Mouse (Mus musculus) heart, embryonic 12.5 days (tissue): ENCODE results near the gene Hmbs. TPM values are rescaled to one million over a fixed set of nuclear protein-coding genes. Genes with fewer than 3 reads are reported as not detected.
"Not testable (repeated sequence)": the region's sequence is repeated elsewhere in the genome, so short reads cannot be mapped to it uniquely, and the experiment has no call there.

Experiments
- ATAC-seq: fragments of 200-750 bp; cut with Nextera tagmentation; 2 replicates; pipeline ENCODE4 v1.8.0; 2017; ENCODE audit warnings: moderate TSS enrichment, moderate library complexity; ENCODE audit not compliant: insufficient number of reproducible peaks, low FRiP score
- H3K27ac ChIP-seq: fragments of 300-500 bp; sonication (generic); 2 replicates; pipeline ENCODE4 v1.5.1; 2016; ENCODE audit warnings: mild to moderate bottlenecking, moderate library complexity; ENCODE audit not compliant: poor library complexity, severe bottlenecking
- H3K27me3 ChIP-seq: fragments of 300-500 bp; sonication (generic); replicated peaks from 2 replicates; pipeline ENCODE4 v1.6.1; 2016; ENCODE audit warnings: mild to moderate bottlenecking, moderate library complexity
- H3K36me3 ChIP-seq: fragments of 300-500 bp; sonication (generic); 2 replicates; pipeline ENCODE4 v1.6.1; 2016; ENCODE audit warnings: mild to moderate bottlenecking, moderate library complexity
- H3K4me1 ChIP-seq: fragments of 300-500 bp; sonication (generic); replicated peaks from 2 replicates; pipeline ENCODE4 v1.6.1; 2016; ENCODE audit warnings: mild to moderate bottlenecking
- H3K4me2 ChIP-seq: fragments of 300-500 bp; sonication (generic); 2 replicates; pipeline ENCODE4 v1.6.1; 2016; ENCODE audit warnings: mild to moderate bottlenecking, moderate library complexity
- H3K4me3 ChIP-seq: fragments of 300-500 bp; sonication (generic); 2 replicates; pipeline ENCODE4 v1.5.1; 2016; ENCODE audit warnings: mild to moderate bottlenecking
- H3K9ac ChIP-seq: fragments of 300-500 bp; sonication (generic); 2 replicates; pipeline ENCODE4 v1.6.1; 2016; ENCODE audit warnings: mild to moderate bottlenecking, moderate library complexity
- H3K9me3 ChIP-seq: fragments of 300-500 bp; sonication (generic); replicated peaks from 2 replicates; pipeline ENCODE4 v1.6.1; 2016; ENCODE audit warnings: mild to moderate bottlenecking, moderate library complexity
- WGBS: fragments of 180-500 bp; shearing (Covaris S2); methylation state at CpG from one replicate; pipeline ENCODE4 v1.1.7; 2016; 5-methylcytosine and 5-hydroxymethylcytosine counted together
- polyA plus RNA-seq: library from polyadenylated mRNA; unstranded; fragments of >200 nt; fragmentation: Nextera tagmentation; extraction: Ambion mirVana; gene quantifications from 2 replicates; pipeline ENCODE4 v1.2.1, GENCODE M21; 2016

The Hmbs gene
- polyA plus RNA-seq, 1 experiment from 2014 or later, result 176 TPM

DNA sequence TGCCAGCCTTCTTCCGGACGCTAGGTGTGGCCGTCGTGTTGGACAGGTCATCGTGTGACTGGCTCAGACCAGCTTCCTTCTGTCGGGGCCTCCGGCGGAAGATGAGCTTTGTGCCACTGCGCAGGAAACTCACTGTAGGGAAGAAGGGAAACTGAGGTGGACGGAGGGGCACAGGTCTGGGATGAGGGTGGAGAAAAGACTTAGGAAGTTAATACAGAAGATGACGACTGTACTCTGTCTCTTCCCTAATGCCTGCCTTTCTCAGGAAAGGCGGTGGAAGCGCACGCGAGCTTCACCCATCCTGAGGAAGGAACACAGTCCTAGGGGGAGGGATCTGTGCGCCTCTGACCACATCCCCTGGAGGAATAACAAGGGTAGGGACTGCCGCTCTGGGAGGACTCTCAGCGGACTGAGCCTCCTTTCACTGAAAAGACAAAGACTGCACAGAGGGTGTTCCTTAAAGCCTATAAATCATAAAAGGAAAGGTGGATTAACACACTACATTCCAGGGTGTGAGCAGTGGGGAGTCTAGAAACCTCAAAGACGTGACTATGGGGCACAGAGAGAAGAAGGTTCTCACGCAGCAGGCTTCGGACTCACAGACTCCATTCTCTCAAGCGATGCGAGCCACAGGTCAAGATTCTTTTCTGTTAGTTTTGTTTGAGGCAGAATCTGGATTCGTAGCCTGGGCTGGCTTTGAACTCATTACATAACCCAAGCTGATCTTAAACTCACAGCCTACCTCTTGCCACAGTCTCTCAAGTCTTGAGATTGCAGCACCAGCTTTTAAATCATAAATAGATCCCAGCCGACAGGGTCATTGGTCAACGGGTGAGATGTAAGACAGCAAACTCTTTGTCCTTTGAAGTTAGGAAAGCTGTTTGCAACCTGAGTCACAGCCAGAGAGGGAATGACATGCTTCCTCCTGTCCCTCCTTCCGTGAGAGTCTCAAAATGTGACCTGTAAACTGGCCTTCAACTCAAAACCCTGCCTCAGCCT is 32.6 kb downstream of the Hmbs start:
- Histone ChIP-seq H3K27ac (no peak overlapping the region), H3K36me3 (peaks cover 40% of the 10 kb centered on the region), H3K9ac (peak overlapping the region; percentile 16; the same call in 1 of the 2 replicates), H3K4me2 (peak overlapping the region; percentile 46), H3K9me3 (no peaks in the 10 kb centered on the region), H3K4me1 (peaks cover 13% of the 10 kb centered on the region), H3K27me3 (no peaks in the 10 kb centered on the region), H3K4me3 (peak overlapping the region; percentile 2; the same call in 1 of the 2 replicates)
- peak; percentile 60; the same call in 1 of the 2 replicates for ATAC-seq
- WGBS, result 16% methylated on average over 27 of the region's 27 CpGs

DNA sequence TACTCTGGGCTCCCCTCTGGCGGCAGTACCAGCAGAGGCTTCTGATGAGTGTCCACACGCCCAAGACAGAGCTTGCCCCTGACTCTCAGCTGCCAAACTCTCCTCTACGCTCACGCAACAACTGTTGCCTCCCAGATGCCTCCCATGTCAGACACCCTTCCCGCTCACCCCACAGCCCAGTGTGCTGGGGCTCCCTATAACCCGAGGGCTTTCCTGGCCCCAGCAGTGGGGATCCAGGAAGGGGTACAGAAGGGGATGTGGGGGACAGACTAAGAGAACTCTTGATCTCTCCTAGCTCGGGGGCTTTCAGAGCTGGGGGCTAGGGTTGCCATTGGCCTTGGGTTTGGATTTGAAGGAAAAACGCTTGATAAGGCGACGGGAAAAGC is 33.3 kb downstream of the Hmbs start:
- H3K27ac ChIP-seq, result no peak overlapping the region
- H3K9me3 ChIP-seq, result no peaks in the 10 kb centered on the region
- no peak overlapping the region for H3K4me3 ChIP-seq
- peaks cover 13% of the 10 kb centered on the region for H3K4me1 ChIP-seq
- peak overlapping the region; percentile 16; the same call in 1 of the 2 replicates for H3K9ac ChIP-seq
- peak overlapping the region; percentile 46 for H3K4me2 ChIP-seq
- no peaks in the 10 kb centered on the region for H3K27me3 ChIP-seq
- WGBS, result 26% methylated on average over 10 of the region's 10 CpGs
- ATAC-seq, result no peak
- peaks cover 33% of the 10 kb centered on the region for H3K36me3 ChIP-seq

DNA sequence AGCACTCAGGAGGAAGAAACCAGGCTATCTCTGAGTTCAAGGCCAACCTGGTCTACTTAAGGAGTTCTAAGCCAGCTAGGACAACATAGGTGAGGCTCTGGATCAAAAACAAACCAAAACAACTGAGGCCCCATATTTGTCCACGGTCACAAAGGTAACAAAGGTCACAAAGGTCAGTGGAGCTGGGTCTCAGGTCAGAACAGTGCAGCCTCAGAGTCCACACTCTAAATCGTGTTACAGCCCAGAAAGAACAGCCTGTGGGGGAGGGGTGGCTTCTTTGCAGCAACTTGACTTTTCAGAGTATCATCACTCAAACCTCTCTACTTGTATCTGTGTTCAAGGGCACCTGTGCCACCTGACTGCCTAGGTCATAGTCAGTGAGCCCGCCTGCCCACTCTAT is 34.3 kb downstream of the Hmbs start:
- peaks cover 23% of the 10 kb centered on the region for H3K36me3 ChIP-seq
- no peak overlapping the region for H3K9ac ChIP-seq
- WGBS, result 69% methylated on average over 3 of the region's 3 CpGs
- H3K27me3 ChIP-seq, result no peaks in the 10 kb centered on the region
- no peak overlapping the region for H3K27ac ChIP-seq
- no peak for ATAC-seq
- no peaks in the 10 kb centered on the region for H3K9me3 ChIP-seq
- no peak overlapping the region for H3K4me3 ChIP-seq
- H3K4me1 ChIP-seq, result peaks cover 15% of the 10 kb centered on the region
- no peak overlapping the region for H3K4me2 ChIP-seq

DNA sequence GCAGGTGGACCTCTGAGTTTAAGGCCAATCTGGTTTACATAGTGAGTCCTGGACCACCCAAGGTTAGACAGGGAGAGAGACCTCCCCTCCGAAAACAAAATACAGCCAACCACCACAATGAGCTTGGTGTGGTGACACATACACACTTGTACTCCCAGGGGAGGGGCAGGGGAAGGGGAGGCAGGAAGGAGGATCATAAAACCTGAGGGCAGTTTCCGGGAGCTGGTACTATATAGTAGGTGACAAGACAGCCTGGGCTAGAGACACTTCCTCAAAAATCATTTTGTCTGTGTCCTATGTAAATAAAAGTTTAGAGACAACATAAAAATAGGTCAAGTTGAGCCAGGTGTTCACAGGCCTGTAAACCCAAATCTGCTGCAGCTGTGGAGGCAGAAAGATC is 36.8 kb downstream of the Hmbs start:
- Histone ChIP-seq H3K4me2 (no peak overlapping the region), H3K9me3 (no peaks in the 10 kb centered on the region), H3K36me3 (peaks cover 6% of the 10 kb centered on the region), H3K4me1 (peaks cover 28% of the 10 kb centered on the region), H3K4me3 (no peak overlapping the region), H3K9ac (no peak overlapping the region), H3K27me3 (no peaks in the 10 kb centered on the region), H3K27ac (no peak overlapping the region)
- 90% methylated on average over 2 of the region's 2 CpGs for whole genome bisulfite sequencing
- ATAC-seq, result no peak

DNA sequence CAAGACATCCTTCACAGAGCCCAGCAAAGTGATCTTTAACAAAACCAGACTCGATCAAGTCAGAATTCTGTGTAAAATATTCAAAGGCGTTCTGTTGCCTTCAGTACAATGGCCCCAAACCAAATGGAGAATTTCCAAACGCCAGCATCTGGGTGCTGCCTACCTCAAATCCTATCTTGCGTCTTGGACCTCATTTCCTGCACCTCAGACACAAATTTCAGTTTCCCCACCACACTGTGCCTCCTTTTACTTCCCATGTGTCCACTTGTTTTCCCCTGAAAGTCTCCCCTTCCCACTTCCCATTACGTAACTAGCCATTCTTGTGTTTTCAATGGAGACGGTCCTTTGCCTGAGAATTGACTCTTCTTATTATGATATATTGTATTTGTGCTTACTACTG is 37.5 kb downstream of the Hmbs start:
- Histone ChIP-seq H3K4me2 (no peak overlapping the region), H3K4me3 (no peak overlapping the region), H3K9me3 (no peaks in the 10 kb centered on the region), H3K4me1 (peaks cover 25% of the 10 kb centered on the region), H3K27me3 (no peaks in the 10 kb centered on the region), H3K9ac (no peak overlapping the region), H3K27ac (no peak overlapping the region), H3K36me3 (peaks cover 13% of the 10 kb centered on the region)
- ATAC-seq, result no peak
- WGBS, result 85% methylated on average over 6 of the region's 6 CpGs

DNA sequence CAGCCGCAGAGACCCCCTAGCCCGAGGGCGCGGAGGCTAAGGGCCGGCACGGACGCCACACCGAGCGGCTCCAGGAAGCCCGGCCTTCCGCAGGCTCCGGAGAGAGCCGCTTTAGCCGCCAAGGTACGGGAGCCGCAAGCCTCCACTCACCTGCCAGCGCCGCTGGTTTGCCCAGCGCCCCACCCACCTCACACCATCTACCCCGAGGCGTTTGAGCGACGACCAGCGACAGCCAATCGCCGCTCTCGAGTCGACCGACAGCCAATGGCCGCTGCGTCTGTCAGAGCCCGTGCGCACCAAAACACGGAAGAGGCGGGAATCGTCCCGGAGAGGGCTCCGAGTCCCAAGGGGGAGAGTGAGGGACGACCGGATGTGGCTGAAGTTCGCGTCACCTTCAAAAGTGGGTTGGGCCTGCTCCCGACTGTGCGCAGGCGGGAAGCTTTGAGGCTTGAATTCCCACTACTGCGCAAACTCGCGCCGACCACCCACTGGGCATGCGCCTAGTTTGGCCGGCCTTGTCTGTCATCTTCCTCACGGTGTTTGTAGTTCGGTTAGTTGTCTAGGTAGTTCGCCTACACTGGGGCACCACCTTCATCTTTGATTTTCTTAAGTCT is 38.5 kb downstream of the Hmbs start, which contains the start of gene Hinfp:
Gene Hinfp, minus strand, starts transcription at position 206 of the 614 bp plus-strand sequence.
- Histone ChIP-seq H3K4me1 (peaks cover 16% of the 10 kb centered on the region), H3K9ac (peak within 1 kb of the TSS; percentile 99), H3K36me3 (peaks cover 22% of the 10 kb centered on the region), H3K4me3 (peak within 1 kb of the TSS; percentile 97), H3K27me3 (no peaks in the 10 kb centered on the region), H3K4me2 (peak within 1 kb of the TSS; percentile 87), H3K27ac (peak within 1 kb of the TSS; percentile 89), H3K9me3 (no peaks in the 10 kb centered on the region)
- peak; percentile 100 for ATAC-seq
- under 1% methylated on average over 54 of the region's 54 CpGs for WGBS

DNA sequence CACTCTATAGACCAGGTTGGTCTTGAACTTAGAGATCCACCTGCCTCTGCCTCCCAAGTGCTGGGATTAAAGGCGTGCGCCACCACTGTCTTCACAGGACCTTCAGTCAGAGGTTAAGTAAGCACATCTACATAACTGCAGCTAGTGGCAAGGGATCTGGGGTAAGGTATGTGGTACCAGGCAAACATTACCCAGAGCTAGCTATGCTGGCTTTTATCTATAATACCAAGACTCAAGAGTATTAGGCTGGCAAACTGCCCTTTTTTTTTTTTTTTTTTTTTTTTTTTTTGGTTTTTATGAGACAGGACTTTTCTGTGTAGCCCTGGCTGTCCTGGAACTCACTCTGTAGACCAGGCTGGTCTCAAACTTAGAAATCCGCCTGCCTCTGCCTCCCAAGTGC is 44.0 kb downstream of the Hmbs start:
- not testable (repeated sequence) for H3K9me3 ChIP-seq, H3K4me2 ChIP-seq, ATAC-seq, H3K9ac ChIP-seq, H3K27me3 ChIP-seq, H3K4me3 ChIP-seq, H3K27ac ChIP-seq
- Histone ChIP-seq H3K36me3 (peaks cover 74% of the 10 kb centered on the region), H3K4me1 (peaks cover 14% of the 10 kb centered on the region)
- WGBS, result 97% methylated on average over 3 of the region's 3 CpGs

DNA sequence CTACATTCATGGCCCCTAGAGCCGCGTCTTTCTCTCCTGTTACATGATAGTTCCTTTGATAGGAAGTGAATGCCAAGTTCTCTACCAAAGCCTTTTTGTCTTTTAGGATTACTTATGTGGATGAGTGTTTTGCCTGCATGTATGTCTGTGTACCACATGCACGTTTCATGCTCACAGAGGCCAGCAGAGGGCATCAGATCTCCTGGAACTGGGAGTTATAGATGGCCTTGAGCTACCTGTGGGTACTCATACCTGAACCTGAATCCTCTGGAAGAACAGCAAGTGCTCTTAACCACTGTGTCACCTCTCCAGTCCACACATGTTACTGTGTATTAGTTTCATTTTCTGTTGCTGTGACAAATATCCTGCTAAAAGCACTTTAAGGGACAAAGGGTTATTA is 51.5 kb downstream of the Hmbs start:
- no peak for ATAC-seq
- H3K4me3 ChIP-seq, result no peak overlapping the region
- peaks cover 9% of the 10 kb centered on the region for H3K27me3 ChIP-seq
- no peak overlapping the region for H3K27ac ChIP-seq
- peaks cover 69% of the 10 kb centered on the region for H3K36me3 ChIP-seq
- peaks cover 12% of the 10 kb centered on the region for H3K4me1 ChIP-seq
- WGBS, result 77% methylated on average over 3 of the region's 3 CpGs
- no peaks in the 10 kb centered on the region for H3K9me3 ChIP-seq
- H3K9ac ChIP-seq, result no peak overlapping the region
- no peak overlapping the region for H3K4me2 ChIP-seq

DNA sequence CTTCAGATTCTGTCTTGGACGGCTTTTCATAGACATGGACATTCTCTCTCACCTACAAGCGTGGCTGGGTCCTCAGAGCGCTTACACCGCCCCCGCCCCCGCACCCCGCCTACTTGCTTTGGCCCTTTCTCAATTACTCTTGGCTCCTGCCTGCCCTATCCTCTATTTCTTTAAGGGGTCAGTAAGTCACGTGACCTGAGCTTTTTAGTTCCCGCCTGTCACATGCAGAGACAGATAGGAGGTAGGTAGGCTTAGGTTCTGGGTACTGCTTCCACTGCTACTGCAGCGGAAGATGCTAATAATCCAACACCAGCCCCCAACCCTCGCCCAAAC is 55.1 kb downstream of the Hmbs start:
- ATAC-seq, result peak; percentile 26; the same call in 1 of the 2 replicates
- peaks cover 27% of the 10 kb centered on the region for H3K27me3 ChIP-seq
- no peaks in the 10 kb centered on the region for H3K9me3 ChIP-seq
- peaks cover 18% of the 10 kb centered on the region for H3K4me1 ChIP-seq
- H3K4me2 ChIP-seq, result peak overlapping the region; percentile 87
- peak overlapping the region; percentile 58 for H3K4me3 ChIP-seq
- whole genome bisulfite sequencing, result 6% methylated on average over 11 of the region's 11 CpGs
- H3K36me3 ChIP-seq, result peaks cover 36% of the 10 kb centered on the region
- H3K27ac ChIP-seq, result peak overlapping the region; percentile 56
- H3K9ac ChIP-seq, result peak overlapping the region; percentile 74; the same call in 1 of the 2 replicates

DNA sequence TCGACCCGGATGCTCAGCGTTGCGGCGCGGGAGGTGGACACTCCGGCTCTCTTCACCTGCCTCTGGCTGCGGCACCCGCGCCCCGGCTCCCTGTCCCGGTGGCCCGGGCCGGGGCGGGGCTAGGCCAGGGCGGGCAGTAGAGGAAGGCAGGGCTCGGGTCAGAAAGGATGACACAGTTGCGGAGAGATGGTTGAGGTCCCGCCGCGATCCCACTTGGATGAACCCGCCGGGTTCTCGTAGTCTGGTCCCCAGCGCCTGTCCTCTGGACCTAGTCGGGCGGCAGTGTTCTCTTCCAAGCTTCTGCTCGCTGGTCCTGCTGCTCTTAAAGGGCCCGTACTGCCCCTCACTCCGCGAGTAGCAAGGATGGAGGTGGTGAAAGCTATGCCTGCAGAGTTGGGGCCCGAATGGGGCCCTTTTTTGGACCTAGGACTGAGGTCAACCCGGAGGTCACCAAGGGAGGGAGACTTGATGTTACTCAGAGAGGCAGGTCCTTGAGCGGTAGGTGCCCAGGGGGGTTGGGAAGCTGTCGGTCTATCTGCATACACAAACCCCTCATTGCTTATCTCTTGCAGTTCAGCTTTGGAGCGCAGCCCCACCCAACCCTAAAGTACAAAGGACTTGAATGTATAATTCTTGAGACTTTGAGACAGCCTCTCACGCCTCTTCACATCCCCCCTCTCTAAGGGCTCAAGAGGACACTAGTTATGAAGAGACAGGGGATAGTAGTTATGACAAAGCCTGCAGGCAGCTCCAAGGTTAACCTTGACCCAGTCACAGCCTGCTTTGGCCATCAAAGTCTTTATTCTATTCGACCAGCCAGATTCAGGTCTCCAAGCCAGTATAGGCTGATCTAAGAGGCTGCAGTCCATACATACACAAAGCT is 55.7 kb downstream of the Hmbs start, which contains the start of gene Abcg4:
Gene Abcg4, minus strand, starts transcription at position 540 of the 883 bp plus-strand sequence.
- peak; percentile 87 for ATAC-seq
- no peaks in the 10 kb centered on the region for H3K9me3 ChIP-seq
- 1% methylated on average over 38 of the region's 38 CpGs for WGBS

More for the DNA sequence above, 55.7 kb downstream of the Hmbs start, which contains the start of gene Abcg4:
- Histone ChIP-seq H3K4me3 (peak within 1 kb of the TSS; percentile 58), H3K27me3 (peaks cover 27% of the 10 kb centered on the region), H3K4me1 (peaks cover 20% of the 10 kb centered on the region), H3K9ac (peak within 1 kb of the TSS; percentile 74), H3K4me2 (peak within 1 kb of the TSS; percentile 87), H3K36me3 (peaks cover 30% of the 10 kb centered on the region), H3K27ac (peak within 1 kb of the TSS; percentile 56)
